Mouse (Mus musculus): ENCODE results near the gene Mpp3. TPM values are rescaled to one million over a fixed set of nuclear protein-coding genes. Genes with fewer than 3 reads are reported as not detected.

Gene Mpp3
- polyA plus RNA-seq, 1 experiment from 2014 or later: 0.76 TPM

GRCm38 (mm10) chr11:101972097-101972496, 56.2 kb downstream of the Mpp3 start:
- H3K36me3 ChIP-seq (ENCODE audit: control insufficient read depth, insufficient read depth): no peaks in the 10 kb centered on the region
- no peak for ATAC-seq (ENCODE audit: low read depth)

GRCm38 (mm10) chr11:101971410-101971809, 56.9 kb downstream of the Mpp3 start:
- Histone ChIP-seq H3K9me3 (replicated peaks; ENCODE audit: control insufficient read depth, low read length) (no peaks in the 10 kb centered on the region), H3K4me3 (ENCODE audit: low read depth, low read length) (no peak overlapping the region), H3K4me1 (ENCODE audit: control insufficient read depth, low read depth, low read length) (no peaks in the 10 kb centered on the region), H3K27me3 (ENCODE audit: control insufficient read depth, insufficient read depth, low read depth, low read length) (peaks cover 13% of the 10 kb centered on the region), H3K9ac (ENCODE audit: low read depth, low read length) (no peak overlapping the region), H3K4me2 (ENCODE audit: low read depth, low read length) (no peak overlapping the region), H3K27ac (ENCODE audit: low read length) (no peak overlapping the region), H3K36me3 (ENCODE audit: control insufficient read depth, insufficient read depth) (no peaks in the 10 kb centered on the region)
- no peak for ATAC-seq (ENCODE audit: low read depth)
- 32% methylated on average over 3 of the region's 3 CpGs for WGBS (ENCODE audit: insufficient replicate concordance)

More at GRCm38 (mm10) chr11:101972097-101972496, 56.2 kb downstream of the Mpp3 start:
- no peaks in the 10 kb centered on the region for H3K9me3 ChIP-seq (replicated peaks; ENCODE audit: control insufficient read depth, low read length)
- no peak overlapping the region for H3K27ac ChIP-seq (ENCODE audit: low read length)
- no peak overlapping the region for H3K4me3 ChIP-seq (ENCODE audit: low read depth, low read length)
- H3K9ac ChIP-seq (ENCODE audit: low read depth, low read length): no peak overlapping the region
- H3K27me3 ChIP-seq (ENCODE audit: control insufficient read depth, insufficient read depth, low read depth, low read length): peaks cover 8% of the 10 kb centered on the region; the same call in 1 of the 2 replicates
- 45% methylated on average over 3 of the region's 3 CpGs for WGBS (ENCODE audit: insufficient replicate concordance)
- H3K4me1 ChIP-seq (ENCODE audit: control insufficient read depth, low read depth, low read length): no peaks in the 10 kb centered on the region
- H3K4me2 ChIP-seq (ENCODE audit: low read depth, low read length): no peak overlapping the region

- WGBS (ENCODE audit: insufficient replicate concordance): 71% methylated on average over 13 of the region's 13 CpGs
- Histone ChIP-seq H3K9me3 (replicated peaks; ENCODE audit: control insufficient read depth, low read length) (no peaks in the 10 kb centered on the region), H3K27ac (ENCODE audit: low read length) (no peak overlapping the region), H3K4me3 (ENCODE audit: low read depth, low read length) (no peak overlapping the region), H3K4me2 (ENCODE audit: low read depth, low read length) (no peak overlapping the region), H3K36me3 (ENCODE audit: control insufficient read depth, insufficient read depth) (no peaks in the 10 kb centered on the region), H3K9ac (ENCODE audit: low read depth, low read length) (no peak overlapping the region), H3K4me1 (ENCODE audit: control insufficient read depth, low read depth, low read length) (no peaks in the 10 kb centered on the region), H3K27me3 (ENCODE audit: control insufficient read depth, insufficient read depth, low read depth, low read length) (peaks cover 29% of the 10 kb centered on the region)
- ATAC-seq (ENCODE audit: low read depth): no peak
These were observed 58.4 kb downstream of the Mpp3 start for GRCm38 (mm10) chr11:101969835-101970234.

GRCm38 (mm10) chr11:101968791-101969190, 59.5 kb downstream of the Mpp3 start:
- peak; percentile 45; the same call in 1 of the 2 replicates for ATAC-seq (ENCODE audit: low read depth)
- Histone ChIP-seq H3K27me3 (ENCODE audit: control insufficient read depth, insufficient read depth, low read depth, low read length) (peaks cover 39% of the 10 kb centered on the region), H3K27ac (ENCODE audit: low read length) (no peak overlapping the region), H3K36me3 (ENCODE audit: control insufficient read depth, insufficient read depth) (no peaks in the 10 kb centered on the region), H3K9me3 (replicated peaks; ENCODE audit: control insufficient read depth, low read length) (no peaks in the 10 kb centered on the region), H3K4me1 (ENCODE audit: control insufficient read depth, low read depth, low read length) (no peaks in the 10 kb centered on the region), H3K4me3 (ENCODE audit: low read depth, low read length) (no peak overlapping the region), H3K9ac (ENCODE audit: low read depth, low read length) (no peak overlapping the region), H3K4me2 (ENCODE audit: low read depth, low read length) (no peak overlapping the region)
- WGBS (ENCODE audit: insufficient replicate concordance): 1% methylated on average over 5 of the region's 5 CpGs

GRCm38 (mm10) chr11:101968311-101968710, 60.0 kb downstream of the Mpp3 start:
- Histone ChIP-seq H3K9me3 (replicated peaks; ENCODE audit: control insufficient read depth, low read length) (no peaks in the 10 kb centered on the region), H3K4me1 (ENCODE audit: control insufficient read depth, low read depth, low read length) (no peaks in the 10 kb centered on the region; the same call in 1 of the 2 replicates), H3K4me2 (ENCODE audit: low read depth, low read length) (no peak overlapping the region), H3K27me3 (ENCODE audit: control insufficient read depth, insufficient read depth, low read depth, low read length) (peaks cover 44% of the 10 kb centered on the region), H3K36me3 (ENCODE audit: control insufficient read depth, insufficient read depth) (no peaks in the 10 kb centered on the region), H3K4me3 (ENCODE audit: low read depth, low read length) (no peak overlapping the region), H3K27ac (ENCODE audit: low read length) (no peak overlapping the region), H3K9ac (ENCODE audit: low read depth, low read length) (no peak overlapping the region)
- ATAC-seq (ENCODE audit: low read depth): no peak
- 10% methylated on average over 7 of the region's 7 CpGs for WGBS (ENCODE audit: insufficient replicate concordance)

- H3K27ac ChIP-seq (ENCODE audit: low read length): no peak within 1 kb of the TSS
- no peak within 1 kb of the TSS for H3K9ac ChIP-seq (ENCODE audit: low read depth, low read length)
- no peaks in the 10 kb centered on the region; the same call in 1 of the 2 replicates for H3K4me1 ChIP-seq (ENCODE audit: control insufficient read depth, low read depth, low read length)
- no peak within 1 kb of the TSS for H3K4me2 ChIP-seq (ENCODE audit: low read depth, low read length)
- no peak within 1 kb of the TSS for H3K4me3 ChIP-seq (ENCODE audit: low read depth, low read length)
- H3K36me3 ChIP-seq (ENCODE audit: control insufficient read depth, insufficient read depth): no peaks in the 10 kb centered on the region
- 16% methylated on average over 10 of the region's 10 CpGs for WGBS (ENCODE audit: insufficient replicate concordance)
- H3K9me3 ChIP-seq (replicated peaks; ENCODE audit: control insufficient read depth, low read length): no peaks in the 10 kb centered on the region
- peaks cover 56% of the 10 kb centered on the region for H3K27me3 ChIP-seq (ENCODE audit: control insufficient read depth, insufficient read depth, low read depth, low read length)
- no peak for ATAC-seq (ENCODE audit: low read depth)
These were observed 61.2 kb downstream of the Mpp3 start, which contains the start of gene Sost for GRCm38 (mm10) chr11:101966965-101967614. Gene Sost, minus strand, starts transcription at chr11:101967015.

GRCm38 (mm10) chr11:101965553-101965952, 62.7 kb downstream of the Mpp3 start:
- Histone ChIP-seq H3K27ac (ENCODE audit: low read length) (no peak overlapping the region), H3K4me3 (ENCODE audit: low read depth, low read length) (no peak overlapping the region)
- whole genome bisulfite sequencing (ENCODE audit: insufficient replicate concordance): 0% methylated on average over 2 of the region's 2 CpGs

GRCm38 (mm10) chr11:101964647-101965046, 63.6 kb downstream of the Mpp3 start:
- 13% methylated on average over 8 of the region's 8 CpGs for WGBS (ENCODE audit: insufficient replicate concordance)
- no peak for ATAC-seq (ENCODE audit: low read depth)
- Histone ChIP-seq H3K9me3 (replicated peaks; ENCODE audit: control insufficient read depth, low read length) (no peaks in the 10 kb centered on the region), H3K4me3 (ENCODE audit: low read depth, low read length) (no peak overlapping the region), H3K27ac (ENCODE audit: low read length) (no peak overlapping the region), H3K9ac (ENCODE audit: low read depth, low read length) (no peak overlapping the region), H3K4me1 (ENCODE audit: control insufficient read depth, low read depth, low read length) (no peaks in the 10 kb centered on the region; the same call in 1 of the 2 replicates), H3K27me3 (ENCODE audit: control insufficient read depth, insufficient read depth, low read depth, low read length) (peaks cover 70% of the 10 kb centered on the region), H3K36me3 (ENCODE audit: control insufficient read depth, insufficient read depth) (no peaks in the 10 kb centered on the region), H3K4me2 (ENCODE audit: low read depth, low read length) (no peak overlapping the region)

More at GRCm38 (mm10) chr11:101965553-101965952, 62.7 kb downstream of the Mpp3 start:
- Histone ChIP-seq H3K9me3 (replicated peaks; ENCODE audit: control insufficient read depth, low read length) (no peaks in the 10 kb centered on the region), H3K27me3 (ENCODE audit: control insufficient read depth, insufficient read depth, low read depth, low read length) (peaks cover 69% of the 10 kb centered on the region), H3K4me1 (ENCODE audit: control insufficient read depth, low read depth, low read length) (no peaks in the 10 kb centered on the region; the same call in 1 of the 2 replicates), H3K4me2 (ENCODE audit: low read depth, low read length) (no peak overlapping the region), H3K9ac (ENCODE audit: low read depth, low read length) (no peak overlapping the region), H3K36me3 (ENCODE audit: control insufficient read depth, insufficient read depth) (no peaks in the 10 kb centered on the region)
- no peak for ATAC-seq (ENCODE audit: low read depth)

GRCm38 (mm10) chr11:101963473-101964291, 64.6 kb downstream of the Mpp3 start:
- Histone ChIP-seq H3K27me3 (ENCODE audit: control insufficient read depth, insufficient read depth, low read depth, low read length) (peaks cover 71% of the 10 kb centered on the region), H3K4me1 (ENCODE audit: control insufficient read depth, low read depth, low read length) (no peaks in the 10 kb centered on the region; the same call in 1 of the 2 replicates), H3K36me3 (ENCODE audit: control insufficient read depth, insufficient read depth) (no peaks in the 10 kb centered on the region), H3K27ac (ENCODE audit: low read length) (no peak overlapping the region), H3K4me3 (ENCODE audit: low read depth, low read length) (peak overlapping the region; percentile 42), H3K9ac (ENCODE audit: low read depth, low read length) (no peak overlapping the region), H3K9me3 (replicated peaks; ENCODE audit: control insufficient read depth, low read length) (no peaks in the 10 kb centered on the region), H3K4me2 (ENCODE audit: low read depth, low read length) (peak overlapping the region; percentile 52)
- under 1% methylated on average over 78 of the region's 78 CpGs for WGBS (ENCODE audit: insufficient replicate concordance)
- ATAC-seq (ENCODE audit: low read depth): no peak

All from liver, embryonic 16.5 days (tissue).